ENCODE assay signal across 10 mouse cellular contexts in the genomic region with DNA sequence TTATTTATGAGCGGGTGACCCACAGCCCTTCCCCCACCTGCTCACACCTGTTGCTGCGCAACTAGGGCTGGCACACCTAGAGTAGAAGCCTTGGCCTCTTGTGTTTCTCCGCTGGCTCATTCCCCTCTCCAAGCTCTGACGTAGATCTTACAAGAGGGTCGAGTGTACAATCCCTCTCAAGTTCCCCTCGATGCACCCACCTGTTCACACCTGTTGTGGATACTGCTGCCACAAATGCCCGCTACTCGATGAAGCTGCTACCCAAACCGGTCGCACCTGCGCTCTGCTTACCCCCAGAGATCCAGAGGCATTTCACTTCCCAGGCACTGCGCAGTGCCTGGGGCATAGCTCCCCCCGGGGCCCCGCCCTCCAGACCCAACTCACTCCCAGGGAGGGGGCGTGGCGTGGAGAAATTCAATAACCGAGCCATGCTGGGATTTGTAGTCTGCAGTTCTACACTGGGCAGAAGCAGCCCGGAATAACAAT. TPM values are rescaled to one million over a fixed set of nuclear protein-coding genes. Genes with fewer than 3 reads are reported as not detected.
A peak's percentile ranks its signal among the peaks of the same experiment; 100 is the strongest.
DNase-seq lines count a peak whose midpoint lies in the region; ATAC-seq lines count a peak whose summit lies in the region.
"Had no signal": no experiment of that assay in that cellular context is flagged by ENCODE, and none has a peak within 500 bp of the region (broad histone marks: within the 10 kb centered on the region; RNA-seq: fewer than 3 reads in every experiment).

No protein-coding gene starts in this region.

- DNase-seq in heart, adult 18-20 months, result no peak
- peak; percentile 76 for DNase-seq in brain, adult 2 months (ENCODE audit: low read depth, low spot score)
- peak; percentile 66 for DNase-seq in gastrocnemius, postnatal 14 days
- peak; percentile 68 to 75 for DNase-seq in kidney, postnatal 25 days
- peak; percentile 81 to 83 for DNase-seq in lung, postnatal 4 days
- no peak for DNase-seq in spleen, adult 18-20 months
- no peak for DNase-seq in adipocyte (ENCODE audit: low spot score)

- 32% methylated on average over 18 of the region's 18 CpGs for WGBS in heart, embryonic 12.5 days

- no peak overlapping the region for H3K9ac ChIP-seq in heart, embryonic 12.5 days

- no peak for ATAC-seq in heart, embryonic 12.5 days (ENCODE audit: insufficient number of reproducible peaks, low FRiP score)

- peak overlapping the region; percentile 11; the same call in 1 of the 2 replicates for H3K4me3 ChIP-seq in heart, embryonic 12.5 days

- no peaks in the 10 kb centered on the region for H3K36me3 ChIP-seq in heart, embryonic 12.5 days
- H3K36me3 ChIP-seq: G1E had no signal

- H3K4me2 ChIP-seq in heart, embryonic 12.5 days, result peak overlapping the region; percentile 55

- intact Hi-C loops in gastrocnemius, postnatal 14 days (cut with DNase I; ENCODE audit: low total_unique reads), result no loop called here

- H3K27me3 ChIP-seq in heart, embryonic 12.5 days (replicated peaks), result no peaks in the 10 kb centered on the region

- H3K27ac ChIP-seq in heart, embryonic 12.5 days (ENCODE audit: poor library complexity, severe bottlenecking), result no peak overlapping the region

- H3K4me1 ChIP-seq in heart, embryonic 12.5 days (replicated peaks), result peaks cover 12% of the 10 kb centered on the region

- no peaks in the 10 kb centered on the region for H3K9me3 ChIP-seq in heart, embryonic 12.5 days (replicated peaks)
- H3K9me3 ChIP-seq: G1E had no signal

RNA-seq across cellular contexts. Expression of gene Plekhb1, which starts 4.1 kb away (rescaled TPM):
- 1.4 and 1.9 TPM in 2 replicates for polyA plus RNA-seq in heart, embryonic 12.5 days (2016; fragmentation: Nextera tagmentation; extraction: Ambion mirVana)
- total RNA-seq in heart, adult 18-20 months (2021), result 1 to 10 TPM; 2.5 to 3.2 TPM
- 10 to 100 TPM; 14.6 to 30.6 TPM for total RNA-seq in gastrocnemius, postnatal 14 days (2021)
- total RNA-seq: G1E; hematopoietic stem cell, adult 5-6 weeks had no signal
- polyA plus RNA-seq: G1E had no signal

RNA-seq across cellular contexts. Expression of gene Fam168a, which starts 48.3 kb away (rescaled TPM):
- polyA plus RNA-seq in heart, embryonic 12.5 days (2016; fragmentation: Nextera tagmentation; extraction: Ambion mirVana), result 31.4 and 31.6 TPM in 2 replicates
- total RNA-seq in heart, adult 18-20 months (2021), result 10 to 100 TPM; 35.2 to 39.8 TPM
- 10 to 100 TPM; 40.1 to 44.0 TPM for total RNA-seq in gastrocnemius, postnatal 14 days (2021)

RNA-seq across cellular contexts. Expression of gene Mrpl48, which starts 50.0 kb away (rescaled TPM):
- polyA plus RNA-seq in heart, embryonic 12.5 days (2016; fragmentation: Nextera tagmentation; extraction: Ambion mirVana), result 74.3 and 76.2 TPM in 2 replicates
- total RNA-seq in heart, adult 18-20 months (2021), result 10 to 100 TPM; 63.9 to 78.5 TPM
- 10 to 100 TPM; 74.4 to 77.5 TPM for total RNA-seq in gastrocnemius, postnatal 14 days (2021)

RNA-seq across cellular contexts. Expression of gene Rab6a, which starts 50.9 kb away (rescaled TPM):
- polyA plus RNA-seq in heart, embryonic 12.5 days (2016; fragmentation: Nextera tagmentation; extraction: Ambion mirVana), result 122 and 124 TPM in 2 replicates
- 10 to 100 TPM; 60.2 to 63.9 TPM for total RNA-seq in heart, adult 18-20 months (2021)
- 10 to 100 TPM; 56.3 to 59.5 TPM for total RNA-seq in gastrocnemius, postnatal 14 days (2021)

Comparison
In these comparisons a context has a peak if more than half of its experiments do, and no peak if none do; other contexts are left out.
1. DNase-seq: peak in brain, adult 2 months (single experiment), gastrocnemius, postnatal 14 days (single experiment), kidney, postnatal 25 days (2 of 2) and lung, postnatal 4 days (2 of 2); none in heart, adult 18-20 months (0 of 2), spleen, adult 18-20 months (0 of 2) and adipocyte (single experiment).